21 mouse cellular contexts compared by ENCODE assay signal in genomic region chr15:81141956-81142576, GRCm38 (mm10). TPM values are rescaled to one million over a fixed set of nuclear protein-coding genes. Genes with fewer than 3 reads are reported as not detected.
DNase-seq lines count a peak whose midpoint lies in the region; ATAC-seq and TF ChIP-seq lines count a peak whose summit lies in the region.
"Had no signal": no experiment of that assay in that cellular context is flagged by ENCODE, and none has a peak within 500 bp of the region (broad histone marks: within the 10 kb centered on the region; RNA-seq: fewer than 3 reads in every experiment).

No protein-coding gene starts in this region.

- WGBS in thymus, adult 2 months, result 63% methylated on average over 11 of the region's 11 CpGs
- 69% methylated on average over 11 of the region's 11 CpGs for WGBS in kidney, embryonic 14.5 days

- no peaks in the 10 kb centered on the region for H3K27me3 ChIP-seq in thymus, adult 2 months (ENCODE audit: control insufficient read depth, insufficient read depth, low read length)
- H3K27me3 ChIP-seq in kidney, embryonic 14.5 days (ENCODE audit: control insufficient read depth, insufficient read depth, low read length), result no peaks in the 10 kb centered on the region
- H3K27me3 ChIP-seq: forebrain, embryonic 13.5 days; heart, embryonic 12.5 days; hindbrain, embryonic 15.5 days; neural tube, embryonic 15.5 days had no signal

- no peak for TF ChIP-seq CTCF in thymus, adult 2 months (IDR thresholded peaks at IDR 0.05; ENCODE audit: borderline replicate concordance, control insufficient read depth, extremely low read depth, insufficient read depth, low read length, poor library complexity)

- DNase-seq in adrenal gland, postnatal 14 days, result peak; percentile 50
- DNase-seq in adrenal gland, adult 18-20 months (ENCODE audit: low spot score in 2 of 2), result no peak
- peak; percentile 30 for DNase-seq in thymus, adult 2 months
- DNase-seq in thymus, adult 18-20 months, result no peak
- peak; percentile 59 for DNase-seq in thymus, postnatal 4 days
- DNase-seq in testis, postnatal 14 days (ENCODE audit: low spot score), result no peak
- DNase-seq: B cell, adult 2 months; cerebellum, adult 18-20 months; embryo, embryonic 11 days; gastrocnemius, postnatal 36 days; kidney, adult 18-20 months; layer of hippocampus, postnatal 36 days; lung, adult 18-20 months; lung, postnatal 36 days; retina, postnatal 1 day had no signal

- H3K27ac ChIP-seq in thymus, adult 2 months (ENCODE audit: control insufficient read depth, insufficient read depth, low read length), result no peak overlapping the region
- H3K27ac ChIP-seq in kidney, embryonic 14.5 days (ENCODE audit: low read depth, low read length), result no peak overlapping the region
- H3K27ac ChIP-seq: forebrain, embryonic 13.5 days; hindbrain, embryonic 15.5 days; neural tube, embryonic 15.5 days had no signal

- no peak overlapping the region for H3K4me2 ChIP-seq in kidney, embryonic 14.5 days (replicated peaks; ENCODE audit: low read depth, low read length)
- H3K4me2 ChIP-seq: forebrain, embryonic 13.5 days; heart, embryonic 12.5 days; hindbrain, embryonic 15.5 days; neural tube, embryonic 15.5 days had no signal

- H3K4me1 ChIP-seq in thymus, adult 2 months (replicated peaks; ENCODE audit: control insufficient read depth, insufficient read depth, low read length), result no peaks in the 10 kb centered on the region
- peaks cover 13% of the 10 kb centered on the region; the same call in 1 of the 2 replicates for H3K4me1 ChIP-seq in kidney, embryonic 14.5 days (ENCODE audit: control insufficient read depth, insufficient read depth, low read length)
- H3K4me1 ChIP-seq: hindbrain, embryonic 15.5 days had no signal

- no peak overlapping the region for H3K4me3 ChIP-seq in thymus, adult 2 months (ENCODE audit: control insufficient read depth, insufficient read depth, low read length)
- no peak overlapping the region for H3K4me3 ChIP-seq in kidney, embryonic 14.5 days (ENCODE audit: low read length)
- H3K4me3 ChIP-seq: forebrain, embryonic 13.5 days; heart, embryonic 12.5 days; hindbrain, embryonic 15.5 days; neural tube, embryonic 15.5 days had no signal

- no peaks in the 10 kb centered on the region for H3K36me3 ChIP-seq in thymus, adult 2 months (ENCODE audit: control insufficient read depth, insufficient read depth, low read length)
- H3K36me3 ChIP-seq in kidney, embryonic 14.5 days (ENCODE audit: control insufficient read depth, insufficient read depth, low read length), result no peaks in the 10 kb centered on the region
- H3K36me3 ChIP-seq: heart, embryonic 12.5 days; hindbrain, embryonic 15.5 days; neural tube, embryonic 15.5 days had no signal

- peak; percentile 66 for ATAC-seq in megakaryocyte progenitor cell, adult 5-6 weeks (replicated peaks; ENCODE audit: poor library complexity)
- no peak for ATAC-seq in kidney, embryonic 14.5 days (ENCODE audit: low FRiP score, low TSS enrichment)
- ATAC-seq: forebrain, embryonic 13.5 days had no signal

- no peaks in the 10 kb centered on the region for H3K9me3 ChIP-seq in kidney, embryonic 14.5 days (ENCODE audit: control insufficient read depth, low read length)
- H3K9me3 ChIP-seq: forebrain, embryonic 13.5 days; heart, embryonic 12.5 days; hindbrain, embryonic 15.5 days; neural tube, embryonic 15.5 days had no signal

- no peak for TF ChIP-seq POLR2A in thymus, adult 2 months (IDR thresholded peaks at IDR 0.05; ENCODE audit: control insufficient read depth, extremely low read depth, insufficient read depth, low read length, poor library complexity)

- no peak overlapping the region for H3K9ac ChIP-seq in kidney, embryonic 14.5 days (ENCODE audit: low read depth, low read length)
- H3K9ac ChIP-seq: forebrain, embryonic 13.5 days; heart, embryonic 12.5 days; hindbrain, embryonic 15.5 days; neural tube, embryonic 15.5 days had no signal

RNA-seq across cellular contexts. Expression of gene Mrtfa, which starts 48.5 kb away (rescaled TPM):
- 23.4 and 32.1 TPM in 2 replicates for total RNA-seq in adrenal gland, postnatal 14 days (2021)
- total RNA-seq in adrenal gland, adult 18-20 months (2021), result 10 to 100 TPM; 24.3 to 29.4 TPM
- polyA plus RNA-seq in thymus, adult 2 months (2012; rRNA removed), result 114 and 127 TPM in 2 replicates
- total RNA-seq in megakaryocyte progenitor cell, adult 5-6 weeks (2015), result 24.5 and 27.3 TPM in 2 replicates
- total RNA-seq in megakaryocyte progenitor cell, adult 5-6 weeks (2017), result 11.1 and 17.6 TPM in 2 replicates
- polyA plus RNA-seq in kidney, embryonic 14.5 days (2014; fragmentation: Nextera tagmentation; extraction: Ambion mirVana), result 23.1 and 28.2 TPM in 2 replicates

Comparison
In these comparisons a context has a peak if more than half of its experiments do, and no peak if none do; other contexts are left out.
1. DNase-seq: peak in adrenal gland, postnatal 14 days (single experiment), thymus, adult 2 months (single experiment) and thymus, postnatal 4 days (single experiment); none in adrenal gland, adult 18-20 months (0 of 2), thymus, adult 18-20 months (0 of 2) and testis, postnatal 14 days (single experiment).